Mouse (Mus musculus) heart, adult 2 months (tissue): ENCODE results near the gene Taok1.

Experiments
- CTCF ChIP-seq: fragments of 200-600 bp; IDR thresholded peaks from 2 replicates; pipeline ENCODE4 v1.8.1; 2022; ENCODE audit warnings: antibody characterized with exemption, mild to moderate bottlenecking, moderate library complexity
- EP300 ChIP-seq: fragments of 200-500 bp; IDR thresholded peaks from 2 replicates; pipeline ENCODE4 v1.6.1; 2011; ENCODE audit warnings: low read depth, low read length, control low read depth; ENCODE audit not compliant: insufficient read depth
- POLR2A ChIP-seq: fragments of 200-500 bp; IDR thresholded peaks from 2 replicates; pipeline ENCODE4 v1.6.1; 2011; ENCODE audit warnings: mild to moderate bottlenecking, low read depth, low read length, control low read depth; ENCODE audit not compliant: insufficient read depth

GRCm38 (mm10) chr11:77490451-77490850 lies 117.2 kb downstream of the Taok1 start:
- no peak for TF ChIP-seq CTCF
- TF ChIP-seq POLR2A, result no peak
- TF ChIP-seq EP300, result no peak
